Mouse (Mus musculus): ENCODE data around the gene Tead2.
"Not testable (repeated sequence)": the region's sequence is repeated elsewhere in the genome, so short reads cannot be mapped to it uniquely, and the experiment has no call there.

Gene Tead2

DNA sequence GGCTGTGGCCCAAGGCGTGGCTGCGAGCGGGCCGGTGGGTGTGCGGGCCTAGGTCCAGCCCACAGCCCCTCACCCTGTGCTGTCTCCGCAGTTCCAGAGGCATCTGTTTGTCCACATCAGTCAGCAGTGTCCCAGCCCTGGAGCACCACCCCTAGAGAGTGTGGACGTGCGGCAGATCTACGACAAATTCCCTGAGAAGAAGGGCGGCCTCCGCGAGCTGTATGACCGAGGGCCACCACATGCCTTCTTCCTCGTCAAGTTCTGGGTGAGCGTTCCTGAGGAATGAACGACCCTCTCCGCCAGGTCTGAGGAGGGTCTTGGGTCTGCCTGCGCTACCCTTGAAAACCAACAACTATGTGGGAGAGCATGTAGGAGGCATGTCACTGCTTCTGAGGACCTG, 13.0 kb downstream of the Tead2 start:
- DNase-seq (ENCODE audit: low spot score), result no peak

DNA sequence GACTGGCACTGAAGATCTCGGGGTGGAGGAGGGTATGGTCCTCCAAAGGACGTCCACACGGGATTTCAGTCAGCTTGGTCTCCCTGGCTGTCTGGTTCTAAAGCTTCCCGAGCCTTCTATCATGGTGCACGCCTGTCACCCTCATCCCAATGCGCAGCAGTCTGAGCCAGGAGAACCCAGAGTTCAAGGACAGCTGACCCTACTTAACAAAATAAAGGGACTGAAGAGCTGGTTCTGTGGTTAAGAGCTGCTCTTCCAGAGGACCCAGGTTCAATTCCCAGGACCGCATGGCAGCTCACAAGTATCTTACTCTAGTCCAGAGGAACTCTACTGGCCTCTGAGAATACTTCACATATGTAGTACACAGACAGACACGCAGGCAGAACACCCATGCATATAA, 13.5 kb downstream of the Tead2 start:
- no peak for DNase-seq (ENCODE audit: low spot score)

DNA sequence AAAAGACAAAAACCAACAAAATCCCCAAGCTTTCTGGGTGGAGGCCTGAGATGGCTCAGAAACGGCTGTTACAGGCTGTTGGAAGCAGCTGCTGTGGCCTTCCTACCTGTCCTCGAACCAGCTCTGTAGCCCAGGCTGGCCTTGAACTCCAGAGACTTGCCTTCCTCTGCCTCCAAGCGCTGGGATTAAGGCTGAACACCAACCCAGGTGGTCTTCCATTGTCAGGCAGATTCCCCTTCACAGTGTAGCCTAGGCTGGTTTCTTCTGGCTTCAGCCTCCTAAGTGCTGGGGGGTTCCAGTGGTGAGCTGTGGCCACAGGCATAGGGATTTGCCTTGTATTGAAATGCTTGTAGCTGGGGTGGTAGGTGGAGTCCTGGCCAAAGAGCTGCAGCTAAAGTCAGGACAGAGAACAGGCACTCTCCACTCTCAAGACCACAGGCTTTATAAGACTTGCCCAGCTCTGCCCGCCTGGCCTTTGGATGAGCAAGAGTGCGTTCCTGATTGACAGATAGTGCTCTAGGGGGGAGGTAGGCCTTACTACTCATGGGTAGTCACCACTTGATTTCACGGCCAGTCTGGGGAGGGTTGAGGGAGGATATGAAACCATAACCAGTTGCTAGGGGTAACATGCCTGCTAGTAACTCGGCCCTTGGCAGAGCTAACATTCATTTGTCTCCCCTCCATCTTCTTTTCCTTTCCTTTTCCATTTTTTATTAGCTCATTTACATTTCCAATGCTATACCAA, 14.1 kb downstream of the Tead2 start:
- no peak for DNase-seq (ENCODE audit: low spot score)

DNA sequence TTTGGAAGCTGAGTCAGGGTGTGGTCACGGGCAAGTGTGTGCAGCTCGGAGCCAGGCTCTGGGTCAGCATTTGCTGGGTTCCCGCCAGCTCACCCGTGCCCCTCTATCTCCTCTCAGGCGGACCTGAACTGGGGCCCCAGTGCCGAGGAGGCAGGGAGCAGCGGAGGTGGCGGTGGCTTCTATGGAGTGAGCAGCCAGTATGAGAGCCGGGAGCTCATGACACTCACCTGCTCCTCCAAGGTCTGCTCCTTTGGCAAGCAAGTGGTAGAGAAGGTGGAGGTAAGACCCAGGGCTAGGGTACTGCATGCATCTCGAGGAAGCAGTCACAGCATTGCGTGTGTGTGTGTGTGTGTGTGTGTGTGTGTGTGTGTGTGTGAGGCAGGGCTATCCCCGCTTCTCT, 15.6 kb downstream of the Tead2 start:
- DNase-seq (ENCODE audit: low spot score), result no peak

DNA sequence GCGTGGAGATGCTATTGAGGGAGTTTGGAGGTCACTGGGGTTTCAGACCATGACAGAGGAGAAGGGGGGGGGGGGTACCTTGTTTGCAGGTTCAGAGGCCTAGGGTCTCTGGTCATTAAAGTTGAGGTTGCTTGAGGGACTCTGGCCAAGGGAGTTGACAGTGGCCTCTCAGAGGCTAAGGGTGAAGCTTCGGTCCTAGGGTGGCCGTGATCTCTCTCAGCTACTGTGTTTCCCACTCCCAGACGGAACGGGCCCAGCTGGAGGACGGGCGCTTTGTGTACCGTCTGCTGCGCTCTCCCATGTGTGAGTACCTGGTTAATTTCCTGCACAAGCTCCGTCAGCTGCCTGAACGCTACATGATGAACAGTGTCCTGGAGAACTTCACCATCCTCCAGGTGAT, 16.4 kb downstream of the Tead2 start:
- no peak for DNase-seq (ENCODE audit: low spot score)

DNA sequence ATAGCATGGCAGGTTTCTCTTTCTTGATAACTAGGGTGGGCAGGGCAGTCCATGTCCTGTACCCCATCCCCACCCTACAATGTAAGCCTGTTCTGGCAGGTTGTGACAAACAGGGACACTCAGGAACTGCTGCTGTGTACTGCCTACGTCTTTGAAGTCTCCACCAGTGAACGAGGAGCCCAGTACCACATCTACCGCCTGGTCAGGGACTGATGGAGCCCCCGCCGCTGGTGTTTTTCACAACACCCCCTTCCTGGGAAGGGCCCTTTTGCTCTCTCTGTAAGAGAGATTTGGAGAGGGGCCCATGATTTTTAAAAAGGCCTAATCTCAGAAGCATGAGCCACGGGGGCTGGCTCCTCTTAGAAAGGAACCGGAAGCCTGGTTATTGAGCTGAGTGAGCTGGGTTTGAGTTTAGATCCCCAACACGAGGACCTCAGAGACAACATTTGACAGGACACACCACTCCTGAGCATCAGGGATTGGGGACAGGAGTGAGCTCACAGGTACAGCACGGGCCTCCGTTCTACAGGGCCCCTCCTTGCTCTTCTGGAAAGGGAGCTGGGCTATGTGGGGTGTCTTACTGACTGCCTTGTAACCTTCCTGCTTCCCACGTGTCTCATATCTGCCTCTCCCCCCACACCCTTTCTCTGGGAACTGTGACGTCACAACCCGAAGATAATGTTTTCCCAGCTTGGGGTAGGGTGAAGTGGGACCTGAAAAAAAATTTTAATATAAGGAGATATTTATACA, 17.3 kb downstream of the Tead2 start:
- no peak for DNase-seq (ENCODE audit: low spot score)

DNA sequence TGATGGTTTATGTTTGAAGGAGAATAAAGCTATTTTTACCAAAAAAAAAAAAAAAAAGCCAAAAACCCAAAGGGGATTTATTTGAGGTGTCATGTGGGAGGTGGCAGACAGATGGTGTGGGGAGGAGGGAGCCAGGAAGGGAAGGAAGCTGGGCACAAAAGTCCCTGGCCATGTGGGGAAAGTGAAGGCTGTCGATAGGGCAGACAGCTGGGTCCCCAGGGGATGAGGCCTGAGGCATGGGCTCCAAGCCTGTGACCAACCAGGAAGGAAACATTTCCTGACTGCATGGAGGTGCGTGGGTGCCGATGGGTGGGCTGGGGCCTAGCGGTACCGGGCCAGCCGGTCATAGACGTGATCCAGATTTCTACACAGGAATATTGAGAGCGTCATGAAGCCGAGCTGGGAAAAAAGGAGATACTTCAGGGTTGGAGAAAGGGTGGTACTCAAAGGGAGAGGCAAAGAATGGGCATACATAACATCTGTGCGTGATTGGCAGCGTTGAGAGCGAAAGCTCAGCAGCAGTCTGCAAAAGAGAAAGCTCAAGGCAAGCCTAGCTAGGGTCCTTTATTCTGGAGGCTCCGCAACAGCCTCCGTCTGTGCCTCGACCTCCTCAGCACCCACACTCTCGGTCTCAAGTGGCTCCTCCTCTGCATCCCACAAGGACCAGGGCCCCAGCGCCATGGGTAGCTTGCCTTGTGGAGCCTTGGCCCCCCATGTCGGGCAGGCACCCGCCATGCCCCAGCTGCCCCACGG, 18.2 kb downstream of the Tead2 start:
- peak; percentile 68 for DNase-seq (ENCODE audit: low spot score)

DNA sequence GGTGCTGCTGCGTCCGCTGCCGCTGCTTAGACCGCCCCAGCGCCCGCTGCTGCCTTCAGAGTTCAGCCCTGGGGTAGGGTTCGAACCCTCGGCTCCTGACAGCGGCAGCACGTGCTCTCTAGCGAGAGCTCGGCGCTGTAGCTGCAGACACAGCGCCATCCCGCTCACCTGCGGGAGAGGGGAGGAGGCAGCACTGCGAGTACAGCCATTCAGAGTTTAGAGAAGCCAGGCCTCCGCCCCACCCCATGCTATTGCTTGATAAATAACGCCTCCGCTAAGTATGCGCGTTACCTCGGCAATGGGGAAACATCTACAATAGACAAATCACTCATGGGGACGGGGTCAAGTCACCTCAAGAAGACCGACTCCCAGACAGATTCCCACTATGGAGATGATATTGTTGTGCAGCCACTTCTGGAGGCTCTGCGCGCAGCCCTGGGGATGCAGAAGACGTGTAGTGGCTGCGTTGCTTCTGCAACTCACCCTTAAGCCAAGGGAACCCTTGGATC, 18.8 kb downstream of the Tead2 start:
- peak; percentile 74 for DNase-seq (ENCODE audit: low spot score)

DNA sequence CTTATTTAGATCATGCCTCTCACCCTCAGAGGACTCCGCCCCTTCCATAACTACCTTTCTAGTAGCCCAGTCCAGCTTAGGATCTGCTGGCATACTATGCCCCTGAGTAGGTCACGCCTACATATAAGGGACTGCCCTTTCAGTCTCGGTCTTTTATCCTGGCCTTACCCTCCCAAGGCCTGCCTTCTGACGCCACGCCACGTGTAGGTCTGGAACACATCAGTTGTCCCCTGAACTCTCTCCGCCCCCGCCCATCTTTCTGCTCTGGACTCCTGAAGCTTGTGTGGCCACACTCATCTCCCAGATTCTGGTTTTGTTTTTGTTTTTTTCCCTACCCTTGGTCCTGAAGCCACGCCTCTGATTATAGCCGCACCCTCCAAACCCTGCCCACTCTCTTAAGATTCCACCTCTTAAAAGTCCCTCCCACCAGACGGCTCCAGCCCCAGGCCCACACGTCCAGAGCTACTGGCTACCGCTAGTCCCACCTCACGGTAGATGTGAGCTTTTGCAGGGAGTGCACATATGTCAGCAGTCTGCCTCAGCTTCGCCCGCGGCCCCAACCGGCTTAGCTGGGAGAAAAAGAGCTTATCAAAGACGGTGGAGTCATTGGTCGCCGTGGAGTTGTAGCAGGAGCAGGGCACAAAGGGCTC, 19.5 kb downstream of the Tead2 start:
- peak; percentile 93 for DNase-seq (ENCODE audit: low spot score)

DNA sequence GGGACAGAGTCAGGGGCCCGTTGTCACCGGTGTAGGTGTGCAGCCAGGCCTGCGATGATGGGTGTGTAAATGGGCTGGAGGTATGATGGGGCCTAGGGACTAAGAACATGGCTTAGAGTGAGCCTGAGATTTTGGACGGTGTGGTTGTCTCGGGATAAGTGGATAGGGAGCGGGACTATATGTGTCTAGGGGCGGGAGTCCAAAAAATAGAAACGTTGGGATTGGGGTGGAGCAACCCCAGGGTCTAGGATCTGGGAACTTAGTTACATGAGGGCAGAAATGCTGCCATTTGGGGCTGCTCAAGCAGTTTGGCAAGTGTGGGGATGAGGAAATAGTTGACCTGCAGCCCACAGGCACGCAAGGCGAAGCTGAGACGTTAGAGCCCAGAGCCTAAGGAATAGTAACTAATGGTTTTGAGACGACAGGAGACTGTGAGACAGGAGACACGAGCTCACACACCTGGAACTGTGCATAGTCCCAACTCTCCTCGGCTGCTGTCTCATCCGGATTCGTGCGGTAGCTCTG, 20.2 kb downstream of the Tead2 start:
- DNase-seq (ENCODE audit: low spot score), result peak; percentile 28

DNA sequence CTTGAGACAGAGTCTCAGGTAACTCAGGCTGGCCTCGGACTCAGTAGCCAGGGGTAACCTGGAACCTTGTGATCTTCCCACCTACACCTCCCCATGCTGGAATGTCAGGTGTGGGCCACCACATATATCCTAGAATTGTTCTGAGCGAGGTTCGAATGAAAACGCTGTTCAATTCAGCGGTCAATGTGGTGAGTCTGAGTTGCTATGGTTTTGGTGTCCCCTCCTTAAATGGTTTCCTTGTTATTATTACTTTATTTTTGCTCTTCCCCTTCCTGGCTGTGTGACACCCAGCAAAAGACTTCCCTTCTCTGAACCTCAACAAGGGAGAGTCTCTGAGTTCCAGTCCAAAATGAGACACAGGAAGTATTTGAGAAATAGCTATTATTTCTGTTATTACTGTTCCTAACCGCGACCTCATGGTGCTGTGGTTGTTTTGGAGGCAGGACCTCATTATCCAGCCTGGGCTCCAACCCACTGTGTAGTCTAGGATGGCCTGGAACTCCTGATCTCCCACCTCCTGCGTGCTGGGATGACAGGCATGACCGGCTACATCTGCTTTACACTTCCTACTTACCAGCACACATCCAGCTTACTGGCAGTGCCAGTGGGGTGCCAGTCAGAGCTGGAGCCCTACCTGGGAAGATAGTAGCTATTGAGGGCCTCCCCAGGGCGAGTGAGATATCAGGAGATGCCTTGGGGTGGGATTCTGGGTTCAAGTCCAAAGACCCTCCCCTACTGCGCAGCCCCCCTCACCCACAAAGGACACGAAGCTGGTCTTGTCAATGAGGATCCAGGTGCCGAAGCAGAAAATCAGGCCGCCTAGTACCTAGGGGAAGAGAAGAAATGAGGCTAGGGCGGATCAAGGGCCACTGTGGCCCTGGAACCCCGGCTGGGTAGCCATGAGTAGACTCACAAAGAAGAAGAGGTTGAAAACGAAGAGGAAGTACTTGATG, 22.5 kb downstream of the Tead2 start:
- no peak for DNase-seq (ENCODE audit: low spot score)

DNA sequence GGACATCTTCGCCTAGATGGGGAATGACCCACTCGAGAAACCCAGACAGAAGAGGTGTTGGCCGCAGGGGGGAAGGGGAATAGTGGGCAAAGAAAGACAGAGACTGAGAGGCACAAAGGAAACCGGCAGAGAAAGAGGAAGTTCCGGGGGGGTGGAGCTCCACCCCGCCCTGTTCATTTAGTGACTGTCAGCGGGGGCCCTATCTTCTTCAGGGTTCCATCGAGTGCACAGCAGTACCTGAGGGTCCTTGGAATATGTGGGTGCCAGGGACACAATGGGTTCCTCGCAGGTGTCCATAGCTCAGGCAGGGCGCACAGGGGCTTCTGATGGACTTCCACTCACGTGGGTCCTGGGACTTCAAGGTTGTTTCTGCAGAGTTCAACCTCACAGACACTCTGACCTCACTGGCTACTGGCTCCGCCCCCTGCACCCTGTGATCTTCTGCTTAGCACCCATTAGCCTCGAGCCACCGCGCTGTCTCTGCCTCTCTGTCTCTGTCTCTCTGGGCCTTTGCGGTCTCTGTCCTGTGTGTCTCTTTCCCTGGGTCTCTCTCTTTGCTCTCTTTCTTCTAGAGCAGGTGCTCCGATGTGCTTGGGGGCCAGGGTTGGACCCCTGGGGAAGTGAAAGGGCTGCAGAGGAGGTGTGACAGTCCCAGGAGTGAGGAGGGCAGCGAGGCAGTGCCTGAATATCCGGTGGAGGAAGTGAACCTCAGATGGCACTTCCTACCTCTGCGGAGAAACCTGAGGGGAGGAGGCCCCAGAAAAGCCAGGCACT, 23.4 kb downstream of the Tead2 start, which contains the start of gene Cd37:
Cd37 (minus strand) TSS at position 393 of the 774 bp plus-strand sequence.
- DNase-seq (ENCODE audit: low spot score), result no peak

DNA sequence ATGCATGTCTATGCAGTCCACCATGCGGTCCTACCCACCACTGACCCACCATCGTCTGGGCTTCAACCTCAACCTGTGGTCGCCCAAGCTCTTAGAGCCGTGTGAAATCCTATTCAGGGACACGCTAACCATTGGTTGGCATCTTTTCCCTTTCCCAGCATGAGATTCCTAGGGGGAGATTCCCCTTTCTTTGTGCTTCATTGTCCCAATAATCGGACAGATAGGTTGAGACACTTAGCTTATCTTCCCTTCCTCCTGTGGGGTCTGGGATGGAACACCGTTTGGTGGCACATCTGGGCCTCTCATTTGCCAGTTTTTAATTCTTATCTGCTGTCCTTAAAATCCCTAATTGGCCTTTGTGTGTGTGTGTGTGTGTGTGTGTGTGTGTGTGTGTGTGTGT, 24.6 kb downstream of the Tead2 start:
- no peak for DNase-seq (ENCODE audit: low spot score)

DNA sequence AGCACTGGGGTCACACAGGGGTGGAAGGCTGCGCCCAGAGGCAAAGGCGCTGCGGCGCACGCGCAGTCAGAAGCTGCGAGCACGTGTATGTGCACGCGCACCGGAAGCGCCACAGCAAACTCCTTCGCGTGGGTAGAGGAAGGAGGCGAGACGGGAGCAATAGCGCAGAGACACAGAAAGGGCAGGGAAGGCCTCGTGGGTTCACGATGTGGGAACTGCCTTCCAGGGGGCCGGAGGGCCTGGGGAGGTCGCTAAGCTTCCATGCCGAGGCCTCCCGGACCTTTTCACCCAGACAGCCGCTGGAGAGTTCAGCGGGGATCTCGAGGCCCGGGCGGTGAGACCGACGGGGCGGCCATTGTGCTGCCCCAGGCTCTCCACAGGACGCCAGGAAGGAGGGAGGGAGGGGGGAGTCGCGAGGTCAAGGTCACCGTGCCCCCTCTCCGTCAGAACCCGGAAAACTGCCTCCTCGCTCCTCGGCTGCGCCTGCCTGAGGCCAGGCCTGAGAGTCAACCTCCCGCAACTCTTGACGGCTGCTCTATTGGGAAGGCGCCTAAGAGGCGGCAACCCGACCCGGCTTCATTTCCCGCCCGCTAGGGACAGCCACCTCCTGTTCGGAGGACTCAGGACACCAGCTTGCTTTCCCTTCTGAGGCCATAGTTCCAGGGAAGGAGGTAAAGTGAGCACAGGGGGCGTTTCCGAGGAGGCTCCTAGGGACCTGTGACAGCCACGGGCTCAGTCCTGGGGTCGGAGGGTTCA, 25.3 kb downstream of the Tead2 start, which contains the start of gene Slc6a16:
Slc6a16 (plus strand) TSS at position 453 of the 756 bp plus-strand sequence.
- DNase-seq (ENCODE audit: low spot score), result no peak

DNA sequence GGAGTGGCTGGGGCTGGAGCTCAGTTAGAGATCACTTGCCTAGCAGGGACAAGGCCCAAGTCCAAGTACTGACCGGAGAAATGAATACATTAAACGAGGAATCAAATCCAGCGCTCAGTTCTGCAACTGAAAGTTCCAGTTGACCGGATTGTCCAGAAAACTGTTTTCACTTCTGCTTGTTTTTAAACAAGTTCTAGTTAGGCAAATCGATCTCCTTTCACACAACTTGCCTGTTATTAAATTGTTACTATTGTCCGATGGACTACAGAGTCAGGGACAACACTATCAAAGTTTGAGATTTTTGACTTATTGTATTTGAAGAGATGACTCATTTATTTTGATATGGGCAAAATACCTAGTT, 25.8 kb downstream of the Tead2 start:
- DNase-seq (ENCODE audit: low spot score), result no peak

DNA sequence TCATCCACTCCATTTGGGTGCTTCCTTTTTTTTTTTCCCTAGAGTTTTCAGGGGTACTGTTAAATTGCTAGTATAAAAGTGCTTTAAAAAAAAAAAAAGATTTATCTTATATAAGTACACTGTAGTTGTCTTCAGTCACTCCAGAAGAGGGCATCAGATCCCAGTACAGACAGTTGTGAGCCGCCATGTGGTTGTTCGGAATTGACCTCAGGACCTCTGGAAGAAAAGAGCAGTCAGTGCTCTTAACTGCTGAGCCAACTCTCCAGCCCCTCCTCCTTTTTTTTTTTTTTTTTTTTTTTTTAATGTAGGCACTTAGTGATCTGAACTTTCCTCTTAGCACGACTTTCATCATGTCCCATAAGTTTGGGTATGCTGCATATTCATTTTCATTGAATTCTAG, 32.1 kb downstream of the Tead2 start:
- no peak for DNase-seq (ENCODE audit: low spot score)

DNA sequence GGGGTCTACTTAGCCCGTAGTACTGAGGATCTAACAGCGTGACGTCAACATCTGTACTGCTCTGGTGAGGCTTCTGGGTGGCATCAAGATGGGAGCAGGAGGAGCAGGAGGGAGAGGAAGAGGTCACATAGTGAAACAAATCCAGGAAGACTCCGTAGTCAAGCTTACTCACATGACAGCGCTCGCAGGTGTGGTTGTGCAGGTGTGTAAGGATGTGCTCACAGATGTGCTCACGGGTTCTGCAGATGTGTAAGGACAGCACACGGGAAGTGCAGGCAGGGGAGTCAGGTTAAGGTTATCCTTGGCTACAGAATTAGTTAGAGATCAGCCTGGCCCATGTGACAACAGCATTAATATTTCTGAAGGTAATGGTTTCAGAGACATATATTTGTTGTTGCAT, 38.3 kb downstream of the Tead2 start:
- no peak for DNase-seq (ENCODE audit: low spot score)

DNA sequence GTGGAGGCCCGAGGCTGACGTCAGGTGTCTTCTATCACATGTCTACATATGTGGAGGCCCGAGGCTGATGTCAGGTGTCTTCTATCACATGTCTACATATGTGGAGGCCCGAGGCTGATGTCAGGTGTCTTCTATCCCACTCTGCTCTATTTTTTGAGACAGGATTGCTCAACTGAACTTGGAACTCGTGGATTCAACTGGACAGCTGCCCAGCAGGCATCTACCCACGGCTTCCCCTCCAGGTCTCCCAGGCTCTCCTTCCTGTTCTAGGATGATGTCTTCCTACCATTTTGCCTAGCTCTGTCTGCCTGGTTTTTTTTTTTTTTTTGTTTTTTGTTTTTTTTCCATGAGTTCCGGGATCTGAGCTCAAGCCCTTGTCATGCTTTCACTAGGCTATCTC, 40.3 kb downstream of the Tead2 start:
- not testable (repeated sequence) for DNase-seq (ENCODE audit: low spot score)

Measured in MN1 (cell line).